Mouse (Mus musculus): ENCODE measurements around the gene Sox8. TPM values are rescaled to one million over a fixed set of nuclear protein-coding genes. Genes with fewer than 3 reads are reported as not detected.

Sox8 gene
- polyA plus RNA-seq, 1 experiment from 2014 or later = 2.9 TPM

- Histone ChIP-seq H3K4me1 (ENCODE audit: control insufficient read depth, insufficient read depth, low read length) (peaks cover 23% of the 10 kb centered on the region), H3K27me3 (ENCODE audit: control insufficient read depth, insufficient read depth, low read length) (peaks cover 9% of the 10 kb centered on the region; the same call in 1 of the 2 replicates), H3K9ac (ENCODE audit: low read depth, low read length) (peak overlapping the region; percentile 48), H3K36me3 (ENCODE audit: control insufficient read depth, insufficient read depth, low read length) (no peaks in the 10 kb centered on the region), H3K4me3 (ENCODE audit: low read depth, low read length) (peak overlapping the region; percentile 26), H3K27ac (ENCODE audit: low read depth, low read length) (no peak overlapping the region; the same call in 1 of the 2 replicates), H3K9me3 (replicated peaks; ENCODE audit: control insufficient read depth, low read length) (no peaks in the 10 kb centered on the region), H3K4me2 (peak overlapping the region; percentile 73)
- 0 out of 2 replicates have a peak, but pooled peaks have one; percentile 15 for ATAC-seq (replicated peaks; ENCODE audit: insufficient number of reproducible peaks, low FRiP score, low TSS enrichment)
- 10% methylated on average over 29 of the region's 29 CpGs for WGBS (ENCODE audit: insufficient replicate concordance)
These were observed 14.5 kb downstream of the Sox8 start for GRCm38 (mm10) chr17:25555666-25556629.

GRCm38 (mm10) chr17:25555159-25555558, 15.3 kb downstream of the Sox8 start:
- no peaks in the 10 kb centered on the region for H3K36me3 ChIP-seq (ENCODE audit: control insufficient read depth, insufficient read depth, low read length)
- H3K9me3 ChIP-seq (replicated peaks; ENCODE audit: control insufficient read depth, low read length) = no peaks in the 10 kb centered on the region
- no peak overlapping the region for H3K4me2 ChIP-seq
- no peak for ATAC-seq (replicated peaks; ENCODE audit: insufficient number of reproducible peaks, low FRiP score, low TSS enrichment)
- peaks cover 19% of the 10 kb centered on the region for H3K4me1 ChIP-seq (ENCODE audit: control insufficient read depth, insufficient read depth, low read length)
- peaks cover 9% of the 10 kb centered on the region; the same call in 1 of the 2 replicates for H3K27me3 ChIP-seq (ENCODE audit: control insufficient read depth, insufficient read depth, low read length)
- H3K9ac ChIP-seq (ENCODE audit: low read depth, low read length) = no peak overlapping the region
- no peak overlapping the region for H3K4me3 ChIP-seq (ENCODE audit: low read depth, low read length)
- 30% methylated on average over 3 of the region's 3 CpGs for WGBS (ENCODE audit: insufficient replicate concordance)
- H3K27ac ChIP-seq (ENCODE audit: low read depth, low read length) = no peak overlapping the region; the same call in 1 of the 2 replicates

GRCm38 (mm10) chr17:25551313-25551712, 19.2 kb downstream of the Sox8 start:
- Histone ChIP-seq H3K27ac (ENCODE audit: low read depth, low read length) (no peak overlapping the region), H3K4me2 (no peak overlapping the region), H3K9me3 (replicated peaks; ENCODE audit: control insufficient read depth, low read length) (no peaks in the 10 kb centered on the region), H3K36me3 (ENCODE audit: control insufficient read depth, insufficient read depth, low read length) (no peaks in the 10 kb centered on the region), H3K4me1 (ENCODE audit: control insufficient read depth, insufficient read depth, low read length) (peaks cover 12% of the 10 kb centered on the region), H3K27me3 (ENCODE audit: control insufficient read depth, insufficient read depth, low read length) (0 out of 2 replicates have a peak, but pooled peaks cover 3% of the 10 kb centered on the region), H3K9ac (ENCODE audit: low read depth, low read length) (no peak overlapping the region), H3K4me3 (ENCODE audit: low read depth, low read length) (no peak overlapping the region)
- no peak for ATAC-seq (replicated peaks; ENCODE audit: insufficient number of reproducible peaks, low FRiP score, low TSS enrichment)
- WGBS (ENCODE audit: insufficient replicate concordance) = 79% methylated on average over 11 of the region's 11 CpGs

DNA sequence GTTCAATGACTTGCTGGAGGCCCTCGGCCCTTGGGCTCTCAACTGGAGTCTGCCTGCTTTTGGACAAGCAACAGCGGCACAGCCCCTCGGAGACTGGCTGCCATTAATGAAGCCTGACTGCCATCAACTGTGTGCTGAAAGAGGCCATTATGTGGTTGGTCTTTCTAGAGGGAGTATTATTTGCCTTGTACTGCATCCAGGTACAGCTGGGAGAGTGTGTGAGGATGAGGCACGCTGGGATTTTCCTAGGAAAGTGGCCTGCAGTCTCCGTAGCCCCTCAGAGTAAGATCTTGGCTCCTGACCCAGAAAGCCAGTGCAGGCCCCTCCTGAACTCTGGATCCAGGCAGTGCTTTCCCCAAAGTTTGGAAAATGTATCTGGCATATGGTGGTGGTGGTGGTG, 20.5 kb downstream of the Sox8 start:
- Histone ChIP-seq H3K27me3 (ENCODE audit: control insufficient read depth, insufficient read depth, low read length) (no peaks in the 10 kb centered on the region), H3K4me3 (ENCODE audit: low read depth, low read length) (no peak overlapping the region), H3K4me1 (ENCODE audit: control insufficient read depth, insufficient read depth, low read length) (no peaks in the 10 kb centered on the region), H3K27ac (ENCODE audit: low read depth, low read length) (no peak overlapping the region), H3K9ac (ENCODE audit: low read depth, low read length) (no peak overlapping the region), H3K4me2 (no peak overlapping the region), H3K36me3 (ENCODE audit: control insufficient read depth, insufficient read depth, low read length) (no peaks in the 10 kb centered on the region), H3K9me3 (replicated peaks; ENCODE audit: control insufficient read depth, low read length) (no peaks in the 10 kb centered on the region)
- WGBS (ENCODE audit: insufficient replicate concordance) = 90% methylated on average over 5 of the region's 5 CpGs
- no peak for ATAC-seq (replicated peaks; ENCODE audit: insufficient number of reproducible peaks, low FRiP score, low TSS enrichment)

DNA sequence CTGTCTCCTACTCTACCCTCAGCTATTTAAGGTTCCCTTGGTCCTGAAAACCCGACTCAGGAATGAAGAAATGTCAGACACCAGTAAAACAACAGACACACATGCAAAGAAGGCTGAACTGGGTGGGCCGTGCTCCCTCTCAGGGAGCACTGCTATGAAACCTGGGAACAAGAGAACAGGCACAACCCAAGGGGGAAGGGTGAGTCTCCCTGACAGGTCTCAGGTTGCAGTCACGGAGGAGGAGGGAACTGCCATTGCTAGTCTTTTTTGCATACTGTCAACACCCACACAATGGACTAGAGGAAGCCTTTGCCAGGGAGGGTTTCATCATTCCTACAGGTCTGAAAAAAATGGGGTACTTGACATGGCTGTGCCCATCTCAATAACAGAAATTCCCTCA, 23.5 kb downstream of the Sox8 start:
- Histone ChIP-seq H3K4me2 (no peak overlapping the region), H3K9ac (ENCODE audit: low read depth, low read length) (no peak overlapping the region), H3K27ac (ENCODE audit: low read depth, low read length) (no peak overlapping the region), H3K4me1 (ENCODE audit: control insufficient read depth, insufficient read depth, low read length) (no peaks in the 10 kb centered on the region), H3K27me3 (ENCODE audit: control insufficient read depth, insufficient read depth, low read length) (no peaks in the 10 kb centered on the region), H3K36me3 (ENCODE audit: control insufficient read depth, insufficient read depth, low read length) (no peaks in the 10 kb centered on the region), H3K4me3 (ENCODE audit: low read depth, low read length) (no peak overlapping the region), H3K9me3 (replicated peaks; ENCODE audit: control insufficient read depth, low read length) (no peaks in the 10 kb centered on the region)
- no peak for ATAC-seq (replicated peaks; ENCODE audit: insufficient number of reproducible peaks, low FRiP score, low TSS enrichment)
- WGBS (ENCODE audit: insufficient replicate concordance) = 32% methylated on average over 3 of the region's 3 CpGs

DNA sequence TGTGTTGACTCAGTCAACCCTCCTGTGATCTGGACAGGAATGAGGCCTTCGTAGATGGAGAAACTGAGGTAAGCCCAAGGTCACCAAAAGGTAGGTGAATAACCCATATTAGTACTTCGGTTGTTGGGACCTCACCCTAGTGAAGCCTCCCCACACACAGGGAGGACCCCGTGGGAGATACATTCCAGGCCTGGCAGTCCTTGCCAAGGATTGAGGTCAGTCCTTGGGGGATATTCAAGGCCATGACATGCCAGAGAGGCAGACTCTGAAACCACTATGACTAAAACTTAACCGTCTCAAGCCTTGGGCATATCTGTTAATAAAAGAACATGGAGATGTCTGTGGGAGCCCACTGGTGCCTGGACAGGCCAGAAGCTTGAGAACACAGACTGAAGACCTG, 28.7 kb downstream of the Sox8 start:
- H3K4me3 ChIP-seq (ENCODE audit: low read depth, low read length) = no peak overlapping the region
- WGBS (ENCODE audit: insufficient replicate concordance) = 82% methylated on average over 4 of the region's 4 CpGs
- H3K27me3 ChIP-seq (ENCODE audit: control insufficient read depth, insufficient read depth, low read length) = no peaks in the 10 kb centered on the region
- H3K9me3 ChIP-seq (replicated peaks; ENCODE audit: control insufficient read depth, low read length) = no peaks in the 10 kb centered on the region
- no peaks in the 10 kb centered on the region for H3K36me3 ChIP-seq (ENCODE audit: control insufficient read depth, insufficient read depth, low read length)
- no peak overlapping the region for H3K4me2 ChIP-seq
- H3K4me1 ChIP-seq (ENCODE audit: control insufficient read depth, insufficient read depth, low read length) = peaks cover 14% of the 10 kb centered on the region
- no peak overlapping the region for H3K9ac ChIP-seq (ENCODE audit: low read depth, low read length)
- ATAC-seq (replicated peaks; ENCODE audit: insufficient number of reproducible peaks, low FRiP score, low TSS enrichment) = no peak
- no peak overlapping the region for H3K27ac ChIP-seq (ENCODE audit: low read depth, low read length)

- Histone ChIP-seq H3K36me3 (ENCODE audit: control insufficient read depth, insufficient read depth, low read length) (no peaks in the 10 kb centered on the region), H3K4me1 (ENCODE audit: control insufficient read depth, insufficient read depth, low read length) (peaks cover 14% of the 10 kb centered on the region), H3K9ac (ENCODE audit: low read depth, low read length) (no peak overlapping the region), H3K9me3 (replicated peaks; ENCODE audit: control insufficient read depth, low read length) (no peaks in the 10 kb centered on the region), H3K4me2 (no peak overlapping the region), H3K27ac (ENCODE audit: low read depth, low read length) (no peak overlapping the region), H3K27me3 (ENCODE audit: control insufficient read depth, insufficient read depth, low read length) (no peaks in the 10 kb centered on the region), H3K4me3 (ENCODE audit: low read depth, low read length) (no peak overlapping the region)
- 67% methylated on average over 5 of the region's 5 CpGs for whole genome bisulfite sequencing (ENCODE audit: insufficient replicate concordance)
- ATAC-seq (replicated peaks; ENCODE audit: insufficient number of reproducible peaks, low FRiP score, low TSS enrichment) = no peak
These were observed 29.8 kb downstream of the Sox8 start for GRCm38 (mm10) chr17:25540731-25541130.

DNA sequence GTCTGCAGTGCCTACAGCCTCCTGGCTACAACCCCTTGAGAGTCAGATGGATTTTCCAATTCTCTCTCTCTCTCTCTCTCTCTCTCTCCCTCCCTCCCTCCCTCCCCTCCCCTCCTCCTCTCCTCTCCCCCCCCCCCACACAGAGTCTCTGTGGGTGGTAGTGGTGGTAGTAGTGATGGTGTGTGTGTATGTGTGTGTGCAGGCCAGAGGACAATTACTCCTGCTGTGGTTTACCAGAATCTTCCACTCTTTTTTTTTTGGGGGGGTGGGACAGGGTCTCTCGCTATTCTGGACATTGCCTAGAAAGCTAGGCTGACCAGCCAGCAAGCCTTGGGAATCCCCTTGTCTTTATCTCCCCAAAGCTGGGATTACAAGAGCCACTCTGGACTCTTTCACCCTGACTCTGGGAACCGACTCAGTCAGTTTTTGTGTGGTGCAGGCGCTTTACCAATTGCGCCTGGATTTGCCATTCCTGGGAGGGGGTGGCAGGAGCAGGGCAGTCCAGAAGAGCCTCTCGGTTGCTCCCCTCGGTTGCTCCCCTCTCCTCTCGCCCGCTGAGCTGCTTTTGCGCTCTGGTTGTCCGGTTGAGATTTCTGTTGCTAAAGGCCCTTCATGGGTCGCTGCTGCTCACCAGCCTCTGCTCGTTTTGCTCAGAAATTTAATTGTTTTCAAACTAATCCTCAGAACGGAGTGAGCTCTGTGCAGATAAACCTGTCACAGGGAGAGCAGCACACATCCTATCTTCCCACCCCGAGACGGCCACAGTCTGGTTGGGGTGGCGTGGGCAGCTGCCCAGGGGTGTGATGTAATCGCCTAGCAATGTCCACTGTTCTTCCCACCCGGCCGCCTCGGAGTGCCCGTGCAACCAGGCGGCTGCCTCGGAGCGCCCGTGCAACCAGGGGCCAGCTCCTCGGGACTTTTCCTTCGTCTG, 31.3 kb downstream of the Sox8 start:
- Histone ChIP-seq H3K9me3 (replicated peaks; ENCODE audit: control insufficient read depth, low read length) (no peaks in the 10 kb centered on the region), H3K27me3 (ENCODE audit: control insufficient read depth, insufficient read depth, low read length) (no peaks in the 10 kb centered on the region), H3K4me2 (peak overlapping the region; percentile 54), H3K4me1 (ENCODE audit: control insufficient read depth, insufficient read depth, low read length) (peaks cover 14% of the 10 kb centered on the region), H3K4me3 (ENCODE audit: low read depth, low read length) (peak overlapping the region; percentile 8; the same call in 1 of the 2 replicates), H3K27ac (ENCODE audit: low read depth, low read length) (peak overlapping the region; percentile 73), H3K9ac (ENCODE audit: low read depth, low read length) (peak overlapping the region; percentile 52), H3K36me3 (ENCODE audit: control insufficient read depth, insufficient read depth, low read length) (no peaks in the 10 kb centered on the region)
- ATAC-seq (replicated peaks; ENCODE audit: insufficient number of reproducible peaks, low FRiP score, low TSS enrichment) = peak; percentile 68; the same call in 1 of the 2 replicates
- 27% methylated on average over 27 of the region's 27 CpGs for WGBS (ENCODE audit: insufficient replicate concordance)

Data from heart, embryonic 11.5 days (tissue).